Mouse (Mus musculus): Measurements from ENCODE around the gene Mymk. TPM values are rescaled to one million over a fixed set of nuclear protein-coding genes. Genes with fewer than 3 reads are reported as not detected.

Gene Mymk
- polyA plus RNA-seq, 1 experiment from 2014 or later, result not detected

DNA sequence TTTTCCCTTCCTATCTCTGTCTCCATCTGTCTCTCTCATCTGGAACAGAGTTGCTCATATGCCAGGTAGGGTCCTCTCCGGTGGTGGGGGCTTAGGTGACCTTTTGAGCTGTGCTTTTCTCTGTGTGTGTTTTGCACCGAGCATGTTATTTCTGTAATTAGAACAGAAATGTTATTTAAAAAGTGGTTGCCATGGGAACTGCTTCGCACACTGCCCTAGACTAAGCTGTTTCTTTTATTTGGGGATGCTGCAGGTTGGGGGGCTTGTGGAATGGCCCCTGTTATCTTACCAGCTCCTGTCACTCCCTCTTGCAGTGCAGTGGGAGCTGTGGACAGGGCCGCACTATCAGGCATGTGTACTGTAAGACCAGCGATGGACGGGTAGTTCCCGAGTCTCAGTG, 31.6 kb upstream of the Mymk start:
- no peak overlapping the region for H3K4me3 ChIP-seq (ENCODE audit: low read depth, low read length)
- H3K9me3 ChIP-seq (replicated peaks; ENCODE audit: control insufficient read depth, low read length), result no peaks in the 10 kb centered on the region
- peaks cover 4% of the 10 kb centered on the region; the same call in 1 of the 2 replicates for H3K4me1 ChIP-seq (ENCODE audit: control insufficient read depth, insufficient read depth, low read length)
- H3K4me2 ChIP-seq (ENCODE audit: low read length), result no peak overlapping the region
- no peak overlapping the region for H3K9ac ChIP-seq (ENCODE audit: low read length)
- no peak overlapping the region for H3K27ac ChIP-seq (ENCODE audit: low read depth, low read length)
- DNase-seq (ENCODE audit: low spot score) (peak; percentile 45), ATAC-seq (no peak)
- no peaks in the 10 kb centered on the region for H3K27me3 ChIP-seq (replicated peaks; ENCODE audit: control insufficient read depth, insufficient read depth, low read length)
- 57% methylated on average over 7 of the region's 7 CpGs for WGBS
- no peaks in the 10 kb centered on the region for H3K36me3 ChIP-seq (ENCODE audit: control insufficient read depth, insufficient read depth, low read length)

DNA sequence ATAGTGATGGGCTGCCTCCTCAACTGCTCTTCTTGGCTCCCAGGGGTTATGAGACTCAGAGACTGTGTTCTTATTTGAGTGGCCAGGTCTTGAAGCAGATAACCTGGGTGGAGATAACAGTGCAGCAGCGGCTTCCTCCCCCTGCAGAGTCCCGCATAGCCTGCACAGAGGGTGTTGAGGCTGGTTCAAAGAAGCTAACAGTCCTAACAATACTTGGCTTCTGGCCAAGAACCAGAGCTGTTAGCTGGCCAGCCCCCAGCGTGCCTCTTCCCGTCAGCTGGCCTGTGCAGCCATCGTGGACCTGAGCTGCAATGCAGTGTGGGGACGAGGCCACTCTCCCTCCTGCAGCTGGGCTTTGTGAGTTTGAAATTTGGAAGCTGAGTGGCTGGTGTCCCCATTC, 25.8 kb upstream of the Mymk start:
- Histone ChIP-seq H3K4me2 (ENCODE audit: low read length) (peak overlapping the region; percentile 16; the same call in 1 of the 2 replicates), H3K27ac (ENCODE audit: low read depth, low read length) (peak overlapping the region; percentile 46; the same call in 1 of the 2 replicates), H3K36me3 (ENCODE audit: control insufficient read depth, insufficient read depth, low read length) (no peaks in the 10 kb centered on the region), H3K27me3 (replicated peaks; ENCODE audit: control insufficient read depth, insufficient read depth, low read length) (no peaks in the 10 kb centered on the region), H3K9me3 (replicated peaks; ENCODE audit: control insufficient read depth, low read length) (no peaks in the 10 kb centered on the region), H3K4me1 (ENCODE audit: control insufficient read depth, insufficient read depth, low read length) (peaks cover 8% of the 10 kb centered on the region), H3K9ac (ENCODE audit: low read length) (no peak overlapping the region), H3K4me3 (ENCODE audit: low read depth, low read length) (no peak overlapping the region)
- ATAC-seq, result peak; percentile 57; the same call in 1 of the 2 replicates
- WGBS, result 6% methylated on average over 6 of the region's 6 CpGs
- DNase-seq (ENCODE audit: low spot score), result peak; percentile 73

DNA sequence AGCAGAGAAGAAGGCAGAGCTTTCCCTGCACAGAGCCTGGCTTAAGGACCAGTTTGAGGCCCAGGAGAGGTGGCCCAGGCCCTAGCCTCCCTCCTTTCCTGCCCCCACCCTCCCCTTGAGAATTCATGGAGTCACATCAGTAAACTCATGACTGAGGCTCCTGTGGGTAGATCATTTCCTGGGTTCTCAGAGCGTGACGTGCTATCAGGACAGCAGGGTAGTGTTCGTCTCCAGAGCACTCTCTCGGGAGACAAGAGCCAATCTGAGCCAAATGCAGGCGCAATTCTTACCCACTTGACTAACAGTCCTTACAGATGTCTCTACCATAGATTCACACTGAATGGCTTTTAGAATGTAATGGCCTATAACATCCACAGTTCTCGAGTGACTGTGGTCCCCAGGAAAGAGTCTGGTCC, 25.3 kb upstream of the Mymk start:
- H3K27me3 ChIP-seq (replicated peaks; ENCODE audit: control insufficient read depth, insufficient read depth, low read length), result no peaks in the 10 kb centered on the region
- H3K9me3 ChIP-seq (replicated peaks; ENCODE audit: control insufficient read depth, low read length), result no peaks in the 10 kb centered on the region
- WGBS, result 69% methylated on average over 6 of the region's 6 CpGs
- H3K4me1 ChIP-seq (ENCODE audit: control insufficient read depth, insufficient read depth, low read length), result peaks cover 8% of the 10 kb centered on the region
- H3K27ac ChIP-seq (ENCODE audit: low read depth, low read length), result peak overlapping the region; percentile 46; the same call in 1 of the 2 replicates
- no peaks in the 10 kb centered on the region for H3K36me3 ChIP-seq (ENCODE audit: control insufficient read depth, insufficient read depth, low read length)
- ATAC-seq (no peak), DNase-seq (ENCODE audit: low spot score) (no peak)
- H3K9ac ChIP-seq (ENCODE audit: low read length), result no peak overlapping the region
- H3K4me3 ChIP-seq (ENCODE audit: low read depth, low read length), result no peak overlapping the region
- H3K4me2 ChIP-seq (ENCODE audit: low read length), result no peak overlapping the region

DNA sequence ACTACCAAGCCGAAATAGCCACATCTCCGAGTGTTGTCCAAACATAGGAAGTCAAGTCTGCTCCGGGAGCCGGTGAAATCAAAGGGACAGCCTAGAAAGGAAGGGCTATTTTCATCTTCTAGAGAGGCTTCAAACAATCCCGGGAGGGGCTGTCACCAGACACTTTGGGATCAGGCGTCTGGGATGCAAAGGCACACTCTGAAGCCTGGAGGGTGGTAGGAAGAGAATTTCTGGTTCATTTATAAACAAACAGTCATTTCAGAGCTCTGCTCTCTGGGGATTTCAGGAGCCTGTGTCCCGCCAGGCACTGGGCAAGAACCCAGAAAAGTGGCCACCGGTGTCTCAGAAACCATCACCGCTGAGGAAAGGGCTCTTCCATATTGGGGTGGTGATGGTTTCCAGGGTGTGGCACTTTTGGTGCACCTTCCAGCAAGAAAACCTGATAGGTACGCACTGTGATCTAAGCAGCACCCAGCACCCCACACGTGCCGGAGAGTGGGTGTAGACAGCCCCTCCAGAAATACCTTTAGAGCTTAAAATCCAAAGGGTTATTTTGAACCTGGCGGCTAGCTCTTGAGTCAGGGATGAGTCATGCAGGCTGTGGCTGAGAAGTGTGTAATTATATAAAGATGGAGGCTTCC, 24.5 kb upstream of the Mymk start:
- Histone ChIP-seq H3K27ac (ENCODE audit: low read depth, low read length) (no peak overlapping the region), H3K4me3 (ENCODE audit: low read depth, low read length) (no peak overlapping the region), H3K27me3 (replicated peaks; ENCODE audit: control insufficient read depth, insufficient read depth, low read length) (no peaks in the 10 kb centered on the region), H3K4me2 (ENCODE audit: low read length) (no peak overlapping the region), H3K9ac (ENCODE audit: low read length) (no peak overlapping the region), H3K4me1 (ENCODE audit: control insufficient read depth, insufficient read depth, low read length) (peaks cover 8% of the 10 kb centered on the region), H3K36me3 (ENCODE audit: control insufficient read depth, insufficient read depth, low read length) (no peaks in the 10 kb centered on the region), H3K9me3 (replicated peaks; ENCODE audit: control insufficient read depth, low read length) (no peaks in the 10 kb centered on the region)
- ATAC-seq (no peak), DNase-seq (ENCODE audit: low spot score) (no peak)
- 78% methylated on average over 13 of the region's 13 CpGs for WGBS

DNA sequence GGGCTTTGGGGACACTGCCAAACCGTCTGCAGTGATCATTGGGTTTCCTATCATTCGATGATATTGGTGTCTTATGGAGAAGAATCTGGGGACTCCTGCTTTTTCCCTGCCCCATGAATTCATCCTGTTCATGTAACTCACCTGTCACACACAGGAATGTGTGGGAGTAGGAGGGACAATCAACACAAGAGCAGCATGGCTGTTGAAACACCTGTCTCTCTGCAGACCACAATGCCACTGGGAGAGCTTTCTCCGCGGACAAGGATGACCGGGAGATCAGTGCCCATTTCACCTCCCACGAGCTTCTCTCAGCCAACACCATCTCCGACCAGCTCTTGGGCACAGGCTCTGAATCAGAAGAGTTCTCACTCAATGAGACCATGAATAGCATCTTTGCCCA, 23.2 kb upstream of the Mymk start:
- no peak overlapping the region for H3K27ac ChIP-seq (ENCODE audit: low read depth, low read length)
- H3K4me1 ChIP-seq (ENCODE audit: control insufficient read depth, insufficient read depth, low read length), result peaks cover 8% of the 10 kb centered on the region
- H3K27me3 ChIP-seq (replicated peaks; ENCODE audit: control insufficient read depth, insufficient read depth, low read length), result no peaks in the 10 kb centered on the region
- H3K9me3 ChIP-seq (replicated peaks; ENCODE audit: control insufficient read depth, low read length), result no peaks in the 10 kb centered on the region
- H3K9ac ChIP-seq (ENCODE audit: low read length), result no peak overlapping the region
- 94% methylated on average over 7 of the region's 7 CpGs for WGBS
- no peak overlapping the region for H3K4me2 ChIP-seq (ENCODE audit: low read length)
- ATAC-seq (no peak), DNase-seq (ENCODE audit: low spot score) (no peak)
- no peak overlapping the region for H3K4me3 ChIP-seq (ENCODE audit: low read depth, low read length)
- no peaks in the 10 kb centered on the region for H3K36me3 ChIP-seq (ENCODE audit: control insufficient read depth, insufficient read depth, low read length)

DNA sequence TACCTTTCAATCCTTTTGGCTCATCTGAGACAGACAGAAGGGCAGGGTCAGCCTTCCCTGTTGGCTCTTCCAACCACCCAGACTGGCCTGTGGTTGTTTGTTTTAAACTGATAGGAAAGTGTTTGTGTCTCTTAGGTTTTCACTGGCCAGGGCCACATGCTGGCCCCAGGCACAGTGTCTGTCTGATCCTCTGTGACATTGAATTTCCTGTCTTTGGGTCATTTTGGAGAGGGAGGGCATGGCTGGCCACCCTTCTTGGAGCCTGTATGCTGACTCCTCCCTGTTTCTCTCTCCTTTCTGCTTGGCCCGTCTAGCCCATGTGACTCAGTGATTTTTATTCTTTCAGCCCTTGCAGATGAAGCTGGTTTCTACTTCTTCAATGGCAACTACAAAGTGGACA, 17.3 kb upstream of the Mymk start:
- no peaks in the 10 kb centered on the region for H3K9me3 ChIP-seq (replicated peaks; ENCODE audit: control insufficient read depth, low read length)
- WGBS, result 68% methylated on average over 1 of the region's 1 CpGs
- H3K9ac ChIP-seq (ENCODE audit: low read length), result no peak overlapping the region
- H3K4me1 ChIP-seq (ENCODE audit: control insufficient read depth, insufficient read depth, low read length), result no peaks in the 10 kb centered on the region
- no peaks in the 10 kb centered on the region for H3K27me3 ChIP-seq (replicated peaks; ENCODE audit: control insufficient read depth, insufficient read depth, low read length)
- no peaks in the 10 kb centered on the region for H3K36me3 ChIP-seq (ENCODE audit: control insufficient read depth, insufficient read depth, low read length)
- H3K4me2 ChIP-seq (ENCODE audit: low read length), result no peak overlapping the region
- ATAC-seq, result no peak
- H3K27ac ChIP-seq (ENCODE audit: low read depth, low read length), result no peak overlapping the region
- DNase-seq (ENCODE audit: low spot score), result no peak
- H3K4me3 ChIP-seq (ENCODE audit: low read depth, low read length), result no peak overlapping the region

DNA sequence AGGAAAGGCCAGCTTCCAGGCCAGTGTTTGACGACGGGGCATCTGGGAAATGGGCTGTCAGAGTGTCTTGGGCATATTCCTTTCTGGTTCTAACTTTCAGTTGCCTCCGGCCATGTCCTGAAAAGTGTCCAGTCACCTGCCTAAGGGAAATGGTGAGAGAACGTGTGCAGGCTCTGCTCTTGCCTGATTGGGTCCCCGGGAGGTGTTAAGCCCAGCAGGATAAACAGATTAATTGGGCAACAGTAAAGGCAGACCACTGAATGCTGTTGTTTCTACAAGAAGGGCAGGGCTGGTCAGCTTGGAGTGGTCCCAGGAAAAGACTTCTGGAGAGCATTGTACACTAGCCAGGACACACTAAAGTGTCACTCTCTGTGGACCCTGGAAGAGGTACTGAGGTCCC, 16.7 kb upstream of the Mymk start:
- H3K27me3 ChIP-seq (replicated peaks; ENCODE audit: control insufficient read depth, insufficient read depth, low read length), result no peaks in the 10 kb centered on the region
- no peak overlapping the region for H3K9ac ChIP-seq (ENCODE audit: low read length)
- no peak overlapping the region for H3K27ac ChIP-seq (ENCODE audit: low read depth, low read length)
- no peak for DNase-seq (ENCODE audit: low spot score)
- H3K36me3 ChIP-seq (ENCODE audit: control insufficient read depth, insufficient read depth, low read length), result no peaks in the 10 kb centered on the region
- H3K4me3 ChIP-seq (ENCODE audit: low read depth, low read length), result no peak overlapping the region
- whole genome bisulfite sequencing, result 66% methylated on average over 5 of the region's 5 CpGs
- no peaks in the 10 kb centered on the region for H3K9me3 ChIP-seq (replicated peaks; ENCODE audit: control insufficient read depth, low read length)
- no peaks in the 10 kb centered on the region for H3K4me1 ChIP-seq (ENCODE audit: control insufficient read depth, insufficient read depth, low read length)
- H3K4me2 ChIP-seq (ENCODE audit: low read length), result no peak overlapping the region
- no peak for ATAC-seq

DNA sequence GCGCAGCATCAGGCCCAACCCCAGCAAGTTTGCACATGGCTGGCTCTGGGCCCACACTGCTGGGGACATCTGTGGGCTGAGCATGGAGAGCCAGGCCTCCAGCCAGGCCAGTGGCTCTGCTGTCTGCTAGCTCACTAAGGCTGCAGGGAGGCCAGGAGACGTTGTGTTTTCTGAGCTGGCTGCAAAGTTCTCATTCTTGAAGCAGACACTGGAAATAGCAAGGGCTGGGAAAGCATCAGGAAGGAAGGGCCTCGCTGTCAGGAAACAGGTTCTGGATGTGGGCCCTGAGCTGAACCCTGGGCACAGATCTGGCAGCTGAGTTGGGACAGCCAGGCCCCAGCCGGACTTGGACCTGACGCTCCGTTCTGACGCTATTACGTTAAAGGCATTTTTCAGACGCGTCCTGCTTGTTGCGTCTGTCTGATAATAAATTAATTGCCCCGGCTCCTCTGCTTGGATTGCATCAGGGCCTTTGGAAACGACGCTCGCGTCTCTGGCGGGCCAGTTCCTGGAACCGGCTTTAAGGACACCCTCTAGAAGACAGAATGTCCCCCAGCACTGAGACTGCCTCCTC, 16.2 kb upstream of the Mymk start:
- Histone ChIP-seq H3K4me1 (ENCODE audit: control insufficient read depth, insufficient read depth, low read length) (no peaks in the 10 kb centered on the region), H3K27ac (ENCODE audit: low read depth, low read length) (no peak overlapping the region), H3K9me3 (replicated peaks; ENCODE audit: control insufficient read depth, low read length) (no peaks in the 10 kb centered on the region), H3K4me3 (ENCODE audit: low read depth, low read length) (no peak overlapping the region), H3K9ac (ENCODE audit: low read length) (no peak overlapping the region), H3K27me3 (replicated peaks; ENCODE audit: control insufficient read depth, insufficient read depth, low read length) (no peaks in the 10 kb centered on the region), H3K4me2 (ENCODE audit: low read length) (no peak overlapping the region), H3K36me3 (ENCODE audit: control insufficient read depth, insufficient read depth, low read length) (no peaks in the 10 kb centered on the region)
- no peak for DNase-seq (ENCODE audit: low spot score)
- ATAC-seq, result no peak
- WGBS, result 72% methylated on average over 18 of the region's 18 CpGs

DNA sequence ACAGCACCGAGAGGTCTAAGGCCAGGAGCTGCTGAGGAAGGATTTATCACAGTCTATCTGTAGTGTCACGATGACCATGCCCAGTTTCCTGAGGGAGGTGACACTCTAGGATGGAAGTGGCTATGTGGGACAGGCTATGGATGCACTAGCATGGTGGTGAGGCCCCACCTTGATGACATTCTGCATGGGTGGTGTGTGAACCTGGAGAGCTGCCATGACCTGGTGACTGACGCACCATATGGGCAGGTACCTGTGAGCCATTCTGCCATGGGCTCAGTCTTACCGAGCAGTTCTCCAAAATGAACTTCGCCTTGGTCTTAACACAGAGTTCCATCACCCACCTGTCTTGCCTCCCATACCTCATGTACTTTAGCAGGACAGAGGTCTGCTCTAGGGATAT, 15.6 kb upstream of the Mymk start:
- H3K9ac ChIP-seq (ENCODE audit: low read length), result no peak overlapping the region
- H3K36me3 ChIP-seq (ENCODE audit: control insufficient read depth, insufficient read depth, low read length), result no peaks in the 10 kb centered on the region
- DNase-seq (ENCODE audit: low spot score), result no peak
- no peak overlapping the region for H3K4me2 ChIP-seq (ENCODE audit: low read length)
- no peak overlapping the region for H3K27ac ChIP-seq (ENCODE audit: low read depth, low read length)
- 88% methylated on average over 5 of the region's 5 CpGs for whole genome bisulfite sequencing
- no peaks in the 10 kb centered on the region for H3K9me3 ChIP-seq (replicated peaks; ENCODE audit: control insufficient read depth, low read length)
- no peak overlapping the region for H3K4me3 ChIP-seq (ENCODE audit: low read depth, low read length)
- no peak for ATAC-seq
- H3K27me3 ChIP-seq (replicated peaks; ENCODE audit: control insufficient read depth, insufficient read depth, low read length), result no peaks in the 10 kb centered on the region
- H3K4me1 ChIP-seq (ENCODE audit: control insufficient read depth, insufficient read depth, low read length), result no peaks in the 10 kb centered on the region

Data from forebrain, embryonic 14.5 days (tissue).